Mouse (Mus musculus): ENCODE measurements around the gene Ndufa1. TPM values are rescaled to one million over a fixed set of nuclear protein-coding genes. Genes with fewer than 3 reads are reported as not detected.
A peak's percentile ranks its signal among the peaks of the same experiment; 100 is the strongest.
"Not testable (repeated sequence)": the region's sequence is repeated elsewhere in the genome, so short reads cannot be mapped to it uniquely, and the experiment has no call there.

Ndufa1 gene
- polyA plus RNA-seq, 1 experiment from 2014 or later: 577 TPM

DNA sequence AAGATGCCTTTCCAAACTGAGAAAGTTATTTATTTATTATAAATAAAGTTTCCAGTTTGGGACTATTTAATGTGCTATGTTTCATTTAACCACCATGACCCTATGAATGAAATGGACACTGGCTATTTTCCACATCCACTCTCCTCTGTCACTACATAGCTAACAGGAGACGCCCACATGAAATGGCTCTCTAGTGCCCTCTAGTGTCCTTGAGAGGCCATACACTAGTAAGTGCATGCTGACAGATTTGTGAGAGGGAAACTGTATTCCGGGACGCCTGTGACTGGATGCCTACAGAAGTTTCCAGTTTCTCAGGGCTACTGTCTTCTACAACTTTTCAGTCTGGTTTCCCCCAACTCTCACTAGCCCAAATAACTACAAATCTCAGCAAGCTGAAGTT, 23.9 kb downstream of the Ndufa1 start:
- Histone ChIP-seq H3K27me3 (ENCODE audit: control insufficient read depth, insufficient read depth, low read length) (no peaks in the 10 kb centered on the region), H3K4me1 (ENCODE audit: control insufficient read depth, insufficient read depth, low read length) (no peaks in the 10 kb centered on the region), H3K4me2 (ENCODE audit: low read length) (no peak overlapping the region), H3K36me3 (ENCODE audit: control insufficient read depth, insufficient read depth, low read length) (no peaks in the 10 kb centered on the region), H3K9me3 (ENCODE audit: control insufficient read depth, low read length) (no peaks in the 10 kb centered on the region), H3K27ac (replicated peaks; ENCODE audit: low read depth, low read length) (no peak overlapping the region), H3K9ac (replicated peaks; ENCODE audit: low read length) (no peak overlapping the region), H3K4me3 (replicated peaks; ENCODE audit: low read depth, low read length) (no peak overlapping the region)
- WGBS: 41% methylated on average over 3 of the region's 3 CpGs
- DNase-seq (peak; percentile 69), ATAC-seq (ENCODE audit: low FRiP score, low TSS enrichment) (no peak)

DNA sequence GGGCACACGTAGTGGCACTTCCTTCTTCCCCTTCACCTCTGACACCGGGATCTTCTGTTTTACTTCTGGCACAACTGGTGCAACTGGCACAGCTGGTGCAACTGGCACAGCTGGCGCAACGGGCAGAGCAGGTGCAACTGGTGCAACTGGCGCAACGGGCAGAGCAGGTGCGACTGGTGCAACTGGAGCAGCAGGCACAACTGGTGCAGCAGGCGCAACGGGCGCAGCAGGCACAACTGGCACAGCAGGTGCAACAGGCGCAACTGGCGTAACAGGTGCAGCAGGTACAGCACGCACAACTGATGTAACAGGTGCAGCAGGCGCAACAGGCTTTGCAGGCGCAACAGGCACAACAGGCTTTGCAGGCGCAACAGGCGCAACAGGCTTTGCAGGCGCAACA, 27.8 kb downstream of the Ndufa1 start:
- Histone ChIP-seq H3K9ac (replicated peaks; ENCODE audit: low read length) (no peak overlapping the region), H3K4me2 (ENCODE audit: low read length) (no peak overlapping the region), H3K27me3 (ENCODE audit: control insufficient read depth, insufficient read depth, low read length) (no peaks in the 10 kb centered on the region), H3K27ac (replicated peaks; ENCODE audit: low read depth, low read length) (no peak overlapping the region), H3K36me3 (ENCODE audit: control insufficient read depth, insufficient read depth, low read length) (no peaks in the 10 kb centered on the region), H3K9me3 (ENCODE audit: control insufficient read depth, low read length) (no peaks in the 10 kb centered on the region), H3K4me3 (replicated peaks; ENCODE audit: low read depth, low read length) (no peak overlapping the region), H3K4me1 (ENCODE audit: control insufficient read depth, insufficient read depth, low read length) (no peaks in the 10 kb centered on the region)
- DNase-seq: no peak
- no peak for ATAC-seq (ENCODE audit: low FRiP score, low TSS enrichment)
- WGBS: 69% methylated on average over 18 of the region's 18 CpGs

DNA sequence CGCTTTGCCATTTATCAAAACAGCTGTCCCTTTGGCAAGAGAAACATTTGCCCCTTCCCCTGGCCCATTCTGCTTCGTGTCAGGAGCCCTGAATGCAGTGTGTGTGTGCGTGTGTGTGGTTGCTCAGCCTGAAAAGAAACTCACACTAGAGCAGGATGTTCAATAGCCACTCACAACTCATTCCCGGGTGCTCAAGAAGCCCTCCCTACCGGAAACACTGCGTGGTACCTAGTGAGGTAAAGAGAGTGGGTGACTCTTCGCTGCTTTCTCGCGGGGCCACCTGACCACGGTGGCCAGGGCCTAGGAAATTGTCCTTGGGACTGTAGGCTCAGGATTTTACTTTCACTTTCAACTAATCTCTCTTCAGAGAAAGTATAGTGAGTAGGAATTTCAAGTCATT, 29.8 kb downstream of the Ndufa1 start:
- ATAC-seq (ENCODE audit: low FRiP score, low TSS enrichment) (no peak), DNase-seq (no peak)
- Histone ChIP-seq H3K4me2 (ENCODE audit: low read length) (no peak overlapping the region), H3K4me3 (replicated peaks; ENCODE audit: low read depth, low read length) (no peak overlapping the region), H3K4me1 (ENCODE audit: control insufficient read depth, insufficient read depth, low read length) (no peaks in the 10 kb centered on the region), H3K9me3 (ENCODE audit: control insufficient read depth, low read length) (no peaks in the 10 kb centered on the region), H3K27me3 (ENCODE audit: control insufficient read depth, insufficient read depth, low read length) (no peaks in the 10 kb centered on the region), H3K36me3 (ENCODE audit: control insufficient read depth, insufficient read depth, low read length) (no peaks in the 10 kb centered on the region), H3K27ac (replicated peaks; ENCODE audit: low read depth, low read length) (no peak overlapping the region), H3K9ac (replicated peaks; ENCODE audit: low read length) (no peak overlapping the region)
- 77% methylated on average over 10 of the region's 10 CpGs for WGBS

DNA sequence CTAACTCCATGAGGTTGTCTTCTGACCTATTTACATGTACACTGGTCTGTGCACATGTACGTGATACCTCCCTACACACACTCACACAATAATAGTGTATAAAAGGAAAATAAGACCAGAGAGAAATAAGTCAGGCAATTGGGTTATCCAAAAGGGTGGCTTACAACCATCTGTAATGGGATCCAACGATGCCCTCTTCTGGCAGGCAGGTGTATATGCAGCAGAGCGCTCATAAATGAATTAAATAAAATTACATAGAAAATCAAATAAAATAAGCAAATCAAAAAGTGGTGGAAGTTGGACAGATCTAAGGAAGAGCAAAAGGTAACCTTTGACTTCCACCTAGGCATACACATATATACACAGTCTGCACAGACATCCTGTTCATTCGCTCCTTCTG, 33.1 kb downstream of the Ndufa1 start:
- no peaks in the 10 kb centered on the region for H3K27me3 ChIP-seq (ENCODE audit: control insufficient read depth, insufficient read depth, low read length)

DNA sequence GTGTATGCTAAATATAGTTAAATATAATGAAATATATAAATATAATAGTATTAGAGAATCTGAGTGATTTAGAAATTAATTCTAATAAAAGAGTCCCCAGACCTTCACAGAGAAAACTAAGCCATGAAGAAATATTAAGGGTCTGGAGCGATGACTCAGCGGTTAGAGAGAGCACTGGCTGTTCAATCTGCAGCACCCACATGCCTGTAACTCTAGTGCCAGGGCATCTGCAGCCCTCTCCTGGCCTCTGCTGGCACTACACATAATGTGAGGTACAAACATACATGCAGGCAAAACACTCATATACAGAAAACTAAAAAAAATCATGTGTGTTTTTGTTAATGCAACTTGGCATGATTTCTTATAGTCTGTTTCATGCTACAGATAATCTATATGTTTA, 46.0 kb downstream of the Ndufa1 start:
- Histone ChIP-seq H3K4me2 (ENCODE audit: low read length) (no peak overlapping the region), H3K36me3 (ENCODE audit: control insufficient read depth, insufficient read depth, low read length) (peaks cover 24% of the 10 kb centered on the region), H3K9ac (replicated peaks; ENCODE audit: low read length) (no peak overlapping the region), H3K4me3 (replicated peaks; ENCODE audit: low read depth, low read length) (no peak overlapping the region), H3K27me3 (ENCODE audit: control insufficient read depth, insufficient read depth, low read length) (no peaks in the 10 kb centered on the region), H3K4me1 (ENCODE audit: control insufficient read depth, insufficient read depth, low read length) (no peaks in the 10 kb centered on the region), H3K27ac (replicated peaks; ENCODE audit: low read depth, low read length) (no peak overlapping the region), H3K9me3 (ENCODE audit: control insufficient read depth, low read length) (no peaks in the 10 kb centered on the region)
- no peak for ATAC-seq (ENCODE audit: low FRiP score, low TSS enrichment)
- 86% methylated on average over 2 of the region's 2 CpGs for WGBS
- DNase-seq: peak; percentile 38

More for the DNA sequence above, 33.1 kb downstream of the Ndufa1 start:
- H3K4me1 ChIP-seq (ENCODE audit: control insufficient read depth, insufficient read depth, low read length): no peaks in the 10 kb centered on the region
- no peak overlapping the region for H3K27ac ChIP-seq (replicated peaks; ENCODE audit: low read depth, low read length)
- H3K9ac ChIP-seq (replicated peaks; ENCODE audit: low read length): no peak overlapping the region
- peaks cover 3% of the 10 kb centered on the region; the same call in 1 of the 2 replicates for H3K36me3 ChIP-seq (ENCODE audit: control insufficient read depth, insufficient read depth, low read length)
- WGBS: 58% methylated on average over 4 of the region's 4 CpGs
- no peak overlapping the region for H3K4me2 ChIP-seq (ENCODE audit: low read length)
- no peaks in the 10 kb centered on the region for H3K9me3 ChIP-seq (ENCODE audit: control insufficient read depth, low read length)
- ATAC-seq (ENCODE audit: low FRiP score, low TSS enrichment): no peak
- DNase-seq: peak; percentile 13
- no peak overlapping the region for H3K4me3 ChIP-seq (replicated peaks; ENCODE audit: low read depth, low read length)

DNA sequence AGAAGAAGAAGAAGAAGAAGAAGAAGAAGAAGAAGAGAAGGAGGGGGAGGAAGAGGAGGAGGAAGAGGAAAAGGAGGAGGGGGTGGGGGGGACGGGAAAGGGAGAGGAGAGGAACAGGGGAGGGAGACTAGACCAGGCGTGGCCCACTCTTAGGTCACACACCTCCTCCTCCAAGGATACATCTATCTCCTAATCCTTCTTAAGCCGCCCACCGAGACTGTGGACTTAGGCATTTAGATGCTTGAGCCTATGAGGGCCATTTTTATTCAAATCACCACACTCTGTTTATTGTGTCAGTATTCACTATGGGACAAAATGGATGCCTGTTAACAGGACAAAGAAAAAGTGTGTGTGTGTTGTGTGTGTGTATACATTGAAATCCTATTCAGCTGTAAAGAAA, 46.5 kb downstream of the Ndufa1 start:
- H3K4me1 ChIP-seq (ENCODE audit: control insufficient read depth, insufficient read depth, low read length); H3K27ac ChIP-seq (replicated peaks; ENCODE audit: low read depth, low read length); ATAC-seq (ENCODE audit: low FRiP score, low TSS enrichment); H3K9me3 ChIP-seq (ENCODE audit: control insufficient read depth, low read length); H3K4me3 ChIP-seq (replicated peaks; ENCODE audit: low read depth, low read length); H3K9ac ChIP-seq (replicated peaks; ENCODE audit: low read length); DNase-seq; H3K27me3 ChIP-seq (ENCODE audit: control insufficient read depth, insufficient read depth, low read length); H3K4me2 ChIP-seq (ENCODE audit: low read length): not testable (repeated sequence)
- H3K36me3 ChIP-seq (ENCODE audit: control insufficient read depth, insufficient read depth, low read length): peaks cover 24% of the 10 kb centered on the region
- 55% methylated on average over 2 of the region's 4 CpGs for whole genome bisulfite sequencing

DNA sequence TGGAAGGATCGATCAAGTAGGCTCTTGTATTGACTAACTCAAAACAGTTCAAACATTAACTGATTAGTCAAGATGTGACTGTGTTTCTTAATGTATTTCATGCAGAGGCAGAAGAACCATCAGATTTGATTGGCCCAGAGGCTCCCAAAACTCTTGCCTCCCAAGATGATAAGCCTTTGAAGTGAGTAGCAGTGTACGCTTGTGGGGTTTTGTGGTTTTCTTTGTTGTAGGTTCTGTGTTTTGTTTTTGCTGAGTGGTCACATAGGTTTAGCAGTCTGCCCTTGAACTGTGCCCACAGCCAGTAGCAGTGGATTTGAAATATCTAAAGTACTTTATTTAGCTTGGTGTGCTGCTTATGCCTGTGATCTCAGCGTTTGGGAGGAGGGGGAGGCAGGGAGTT, 49.2 kb downstream of the Ndufa1 start:
- no peak for ATAC-seq (ENCODE audit: low FRiP score, low TSS enrichment)

More for the DNA sequence above, 49.2 kb downstream of the Ndufa1 start:
- DNase-seq: no peak
- Histone ChIP-seq H3K9me3 (ENCODE audit: control insufficient read depth, low read length) (no peaks in the 10 kb centered on the region), H3K27ac (replicated peaks; ENCODE audit: low read depth, low read length) (no peak overlapping the region), H3K4me2 (ENCODE audit: low read length) (no peak overlapping the region), H3K4me1 (ENCODE audit: control insufficient read depth, insufficient read depth, low read length) (no peaks in the 10 kb centered on the region), H3K36me3 (ENCODE audit: control insufficient read depth, insufficient read depth, low read length) (peaks cover 20% of the 10 kb centered on the region), H3K9ac (replicated peaks; ENCODE audit: low read length) (no peak overlapping the region), H3K27me3 (ENCODE audit: control insufficient read depth, insufficient read depth, low read length) (no peaks in the 10 kb centered on the region), H3K4me3 (replicated peaks; ENCODE audit: low read depth, low read length) (no peak overlapping the region)
- 86% methylated on average over 3 of the region's 3 CpGs for WGBS

Other genes with a start within 250 kb of the Ndufa1 start
- 62.2 and 76.7 TPM in 2 replicates for gene Sept6, start 199.4 kb downstream of the Ndufa1 start, polyA plus RNA-seq (2014; fragmentation: Nextera tagmentation; extraction: Ambion mirVana)
- not detected in 2 replicates for gene Sowahd, start 142.3 kb downstream of the Ndufa1 start, polyA plus RNA-seq (2014; fragmentation: Nextera tagmentation; extraction: Ambion mirVana)
- gene Rpl39, start 105.8 kb downstream of the Ndufa1 start, polyA plus RNA-seq (2014; fragmentation: Nextera tagmentation; extraction: Ambion mirVana): 348 and 369 TPM in 2 replicates
- gene Upf3b, start 80.8 kb downstream of the Ndufa1 start, polyA plus RNA-seq (2014; fragmentation: Nextera tagmentation; extraction: Ambion mirVana): 26.6 and 28.8 TPM in 2 replicates
- 27.1 and 29.4 TPM in 2 replicates for gene Nkap, start 64.4 kb downstream of the Ndufa1 start, polyA plus RNA-seq (2014; fragmentation: Nextera tagmentation; extraction: Ambion mirVana)
- 0.22 and 0.63 TPM in 2 replicates for gene Akap14, start 22.3 kb downstream of the Ndufa1 start, polyA plus RNA-seq (2014; fragmentation: Nextera tagmentation; extraction: Ambion mirVana)
- 20.5 and 20.8 TPM in 2 replicates for gene Rnf113a1, start 82 bp upstream of the Ndufa1 start, polyA plus RNA-seq (2014; fragmentation: Nextera tagmentation; extraction: Ambion mirVana)
- gene Gm9, start 19.9 kb upstream of the Ndufa1 start, polyA plus RNA-seq (2014; fragmentation: Nextera tagmentation; extraction: Ambion mirVana): not detected in 2 replicates
- not detected in 2 replicates for gene Rhox1, start 31.1 kb upstream of the Ndufa1 start, polyA plus RNA-seq (2014; fragmentation: Nextera tagmentation; extraction: Ambion mirVana)
- not detected in 2 replicates for gene Rhox2a, start 53.8 kb upstream of the Ndufa1 start, polyA plus RNA-seq (2014; fragmentation: Nextera tagmentation; extraction: Ambion mirVana)
- not detected in 2 replicates for gene Rhox3a, start 58.8 kb upstream of the Ndufa1 start, polyA plus RNA-seq (2014; fragmentation: Nextera tagmentation; extraction: Ambion mirVana)
- not detected in 2 replicates for gene Rhox4a, start 74.2 kb upstream of the Ndufa1 start, polyA plus RNA-seq (2014; fragmentation: Nextera tagmentation; extraction: Ambion mirVana)
- not detected in 2 replicates for gene Rhox3a2, start 188.9 kb upstream of the Ndufa1 start, polyA plus RNA-seq (2014; fragmentation: Nextera tagmentation; extraction: Ambion mirVana)
- not detected in 2 replicates for gene Rhox4a2, start 199.7 kb upstream of the Ndufa1 start, polyA plus RNA-seq (2014; fragmentation: Nextera tagmentation; extraction: Ambion mirVana)
- gene Rhox2b, start 220.9 kb upstream of the Ndufa1 start, polyA plus RNA-seq (2014; fragmentation: Nextera tagmentation; extraction: Ambion mirVana): not detected in 2 replicates
- gene Rhox4b, start 241.3 kb upstream of the Ndufa1 start, polyA plus RNA-seq (2014; fragmentation: Nextera tagmentation; extraction: Ambion mirVana): not detected in 2 replicates

All from midbrain, embryonic 14.5 days (tissue).